Mouse (Mus musculus): ENCODE data around the gene Sgcd. TPM values are rescaled to one million over a fixed set of nuclear protein-coding genes. Genes with fewer than 3 reads are reported as not detected.

Gene Sgcd
- polyA plus RNA-seq, 1 experiment from 2014 or later: 2.2 TPM

GRCm38 (mm10) chr11:47015683-47016082, 973.1 kb downstream of the Sgcd start:
- no peaks in the 10 kb centered on the region for H3K4me1 ChIP-seq
- 35% methylated on average over 2 of the region's 2 CpGs for WGBS
- ATAC-seq (replicated peaks; ENCODE audit: low FRiP score): no peak
- no peak overlapping the region for H3K4me2 ChIP-seq
- no peaks in the 10 kb centered on the region for H3K36me3 ChIP-seq
- no peak overlapping the region for H3K9ac ChIP-seq
- no peaks in the 10 kb centered on the region for H3K9me3 ChIP-seq (replicated peaks)
- H3K27me3 ChIP-seq: no peaks in the 10 kb centered on the region
- no peak overlapping the region for H3K27ac ChIP-seq
- no peak overlapping the region for H3K4me3 ChIP-seq (replicated peaks)

DNA sequence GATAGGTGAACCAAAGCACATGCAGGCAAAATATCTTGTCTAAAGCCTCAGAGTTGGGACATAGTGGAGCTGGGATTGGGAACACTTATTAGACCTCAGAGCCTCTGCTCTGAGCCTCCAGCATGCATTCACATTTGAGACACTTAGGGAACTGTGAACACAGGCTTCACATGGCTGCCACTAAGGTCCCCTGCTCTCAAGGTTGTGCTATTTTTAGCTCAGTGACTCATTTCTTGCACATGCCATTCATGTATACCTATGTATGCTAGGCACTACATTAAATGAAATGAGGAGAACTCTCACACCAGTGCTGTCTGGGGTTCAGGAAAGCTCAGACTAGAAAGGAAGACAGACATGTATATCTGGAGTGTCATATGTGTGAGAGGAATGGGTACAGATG, 974.5 kb downstream of the Sgcd start:
- Histone ChIP-seq H3K9ac (no peak overlapping the region), H3K36me3 (no peaks in the 10 kb centered on the region), H3K4me3 (replicated peaks) (no peak overlapping the region), H3K4me1 (no peaks in the 10 kb centered on the region), H3K27me3 (no peaks in the 10 kb centered on the region), H3K4me2 (no peak overlapping the region), H3K9me3 (replicated peaks) (no peaks in the 10 kb centered on the region), H3K27ac (0 out of 2 replicates have a peak overlapping the region, but pooled peaks have one; percentile 9)
- ATAC-seq (replicated peaks; ENCODE audit: low FRiP score): no peak; the same call in 1 of the 2 replicates

GRCm38 (mm10) chr11:47010166-47010565, 978.6 kb downstream of the Sgcd start:
- Histone ChIP-seq H3K9ac (no peak overlapping the region), H3K27ac (no peak overlapping the region), H3K4me2 (no peak overlapping the region), H3K4me3 (replicated peaks) (no peak overlapping the region), H3K4me1 (no peaks in the 10 kb centered on the region), H3K9me3 (replicated peaks) (no peaks in the 10 kb centered on the region), H3K36me3 (no peaks in the 10 kb centered on the region), H3K27me3 (no peaks in the 10 kb centered on the region)
- ATAC-seq (replicated peaks; ENCODE audit: low FRiP score): no peak

GRCm38 (mm10) chr11:47005301-47005875, 983.4 kb downstream of the Sgcd start:
- ATAC-seq (replicated peaks; ENCODE audit: low FRiP score): no peak
- WGBS: 68% methylated on average over 1 of the region's 1 CpGs

DNA sequence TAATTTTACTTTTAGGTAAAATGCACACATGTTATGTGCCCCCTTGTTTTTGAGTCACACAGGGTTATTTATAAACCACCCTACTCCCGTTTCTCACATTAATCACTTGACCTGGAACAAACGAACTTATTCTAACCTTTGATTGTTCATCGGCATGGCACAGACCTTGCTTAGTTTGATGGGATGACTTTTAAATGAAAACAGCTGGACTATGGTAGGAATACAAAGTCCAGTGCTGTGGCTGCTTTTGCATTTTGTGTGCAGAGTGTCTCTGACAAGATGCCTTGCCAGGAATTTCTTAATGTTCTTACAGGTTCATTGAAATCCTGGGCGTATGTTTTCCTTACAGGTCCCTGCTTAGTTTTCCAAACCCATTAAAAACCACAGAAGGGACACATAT, 1049.5 kb downstream of the Sgcd start:
- Histone ChIP-seq H3K9me3 (replicated peaks) (no peaks in the 10 kb centered on the region), H3K4me3 (replicated peaks) (no peak overlapping the region), H3K4me2 (no peak overlapping the region), H3K36me3 (no peaks in the 10 kb centered on the region), H3K4me1 (0 out of 2 replicates have a peak, but pooled peaks cover 5% of the 10 kb centered on the region), H3K27me3 (no peaks in the 10 kb centered on the region), H3K27ac (no peak overlapping the region), H3K9ac (no peak overlapping the region)
- no peak for ATAC-seq (replicated peaks; ENCODE audit: low FRiP score)
- 18% methylated on average over 4 of the region's 4 CpGs for WGBS

More at GRCm38 (mm10) chr11:47005301-47005875, 983.4 kb downstream of the Sgcd start:
- H3K27ac ChIP-seq: no peak overlapping the region
- no peak overlapping the region for H3K4me3 ChIP-seq (replicated peaks)
- H3K4me1 ChIP-seq: no peaks in the 10 kb centered on the region
- H3K9me3 ChIP-seq (replicated peaks): no peaks in the 10 kb centered on the region
- no peak overlapping the region for H3K9ac ChIP-seq
- no peaks in the 10 kb centered on the region for H3K27me3 ChIP-seq
- H3K36me3 ChIP-seq: no peaks in the 10 kb centered on the region
- H3K4me2 ChIP-seq: no peak overlapping the region

GRCm38 (mm10) chr11:46924946-46925345, 1063.8 kb downstream of the Sgcd start:
- Histone ChIP-seq H3K27me3 (no peaks in the 10 kb centered on the region), H3K27ac (no peak overlapping the region), H3K4me1 (no peaks in the 10 kb centered on the region), H3K4me2 (no peak overlapping the region), H3K4me3 (replicated peaks) (no peak overlapping the region), H3K36me3 (no peaks in the 10 kb centered on the region), H3K9me3 (replicated peaks) (no peaks in the 10 kb centered on the region), H3K9ac (no peak overlapping the region)
- WGBS: 39% methylated on average over 1 of the region's 1 CpGs
- 0 out of 2 replicates have a peak, but pooled peaks have one; percentile 12 for ATAC-seq (replicated peaks; ENCODE audit: low FRiP score)

DNA sequence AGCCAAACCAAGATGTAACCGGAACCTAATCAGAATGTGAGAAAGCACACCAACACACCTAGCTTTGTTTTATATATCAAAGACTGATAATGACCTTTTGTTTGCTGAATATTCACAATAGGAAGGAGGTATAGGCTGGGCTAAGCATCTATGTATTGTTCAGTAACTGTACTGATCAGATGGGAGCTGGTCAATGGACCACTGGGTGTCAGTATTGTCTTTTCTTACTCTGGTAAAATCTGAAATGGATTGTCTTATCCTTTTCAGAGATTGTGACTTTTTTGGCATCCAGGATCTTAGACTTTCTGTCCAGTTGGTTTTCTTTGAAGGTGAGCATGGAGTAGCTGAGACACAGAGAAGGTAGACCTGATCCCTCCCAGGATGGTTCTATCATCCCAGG, 1068.5 kb downstream of the Sgcd start:
- Histone ChIP-seq H3K4me1 (no peaks in the 10 kb centered on the region), H3K27me3 (no peaks in the 10 kb centered on the region), H3K9ac (no peak overlapping the region), H3K9me3 (replicated peaks) (no peaks in the 10 kb centered on the region), H3K27ac (no peak overlapping the region), H3K36me3 (no peaks in the 10 kb centered on the region), H3K4me3 (replicated peaks) (no peak overlapping the region), H3K4me2 (no peak overlapping the region)
- WGBS: 92% methylated on average over 1 of the region's 1 CpGs
- ATAC-seq (replicated peaks; ENCODE audit: low FRiP score): no peak

- H3K4me3 ChIP-seq (replicated peaks): no peak overlapping the region
- H3K27me3 ChIP-seq: no peaks in the 10 kb centered on the region
- no peaks in the 10 kb centered on the region for H3K4me1 ChIP-seq
- H3K4me2 ChIP-seq: no peak overlapping the region
- H3K9ac ChIP-seq: no peak overlapping the region
- no peak for ATAC-seq (replicated peaks; ENCODE audit: low FRiP score)
- 54% methylated on average over 5 of the region's 5 CpGs for WGBS
- no peaks in the 10 kb centered on the region for H3K36me3 ChIP-seq
- no peaks in the 10 kb centered on the region for H3K9me3 ChIP-seq (replicated peaks)
- no peak overlapping the region for H3K27ac ChIP-seq
Observed at GRCm38 (mm10) chr11:46912656-46913237, 1076.0 kb downstream of the Sgcd start.

- H3K9me3 ChIP-seq (replicated peaks): no peaks in the 10 kb centered on the region
- H3K4me2 ChIP-seq: no peak overlapping the region
- no peak overlapping the region for H3K9ac ChIP-seq
- no peaks in the 10 kb centered on the region for H3K36me3 ChIP-seq
- H3K4me3 ChIP-seq (replicated peaks): no peak overlapping the region
- H3K27ac ChIP-seq: no peak overlapping the region
- H3K4me1 ChIP-seq: no peaks in the 10 kb centered on the region
- 90% methylated on average over 1 of the region's 1 CpGs for WGBS
- H3K27me3 ChIP-seq: no peaks in the 10 kb centered on the region
- no peak for ATAC-seq (replicated peaks; ENCODE audit: low FRiP score)
Observed at GRCm38 (mm10) chr11:46904281-46904680, 1084.5 kb downstream of the Sgcd start.

GRCm38 (mm10) chr11:46889093-46889492, 1099.7 kb downstream of the Sgcd start:
- ATAC-seq (replicated peaks; ENCODE audit: low FRiP score): peak; percentile 82
- no peaks in the 10 kb centered on the region for H3K9me3 ChIP-seq (replicated peaks)
- H3K4me2 ChIP-seq: no peak overlapping the region
- H3K36me3 ChIP-seq: no peaks in the 10 kb centered on the region
- no peaks in the 10 kb centered on the region for H3K27me3 ChIP-seq
- 34% methylated on average over 3 of the region's 3 CpGs for WGBS
- no peaks in the 10 kb centered on the region for H3K4me1 ChIP-seq
- H3K27ac ChIP-seq: no peak overlapping the region
- H3K4me3 ChIP-seq (replicated peaks): no peak overlapping the region
- no peak overlapping the region for H3K9ac ChIP-seq

DNA sequence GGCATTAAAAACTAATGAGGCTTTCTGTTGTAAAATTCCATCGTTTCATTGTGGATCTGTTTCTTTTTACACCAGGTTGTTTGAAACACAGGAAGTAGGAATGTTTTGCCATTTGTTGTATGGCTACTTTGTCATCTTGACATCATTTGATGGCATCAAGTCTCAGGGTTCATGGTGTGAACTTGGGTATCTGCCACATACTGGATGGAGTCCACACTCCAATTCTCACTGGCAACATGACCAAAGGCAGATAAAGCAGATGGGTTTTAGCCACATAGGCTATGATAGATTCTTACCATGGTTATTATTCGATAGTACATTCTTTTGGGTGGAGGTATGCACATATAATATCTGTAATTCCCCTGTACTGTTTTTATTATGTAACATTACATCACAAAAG, 1106.3 kb downstream of the Sgcd start:
- H3K9me3 ChIP-seq (replicated peaks): no peaks in the 10 kb centered on the region
- no peak overlapping the region for H3K27ac ChIP-seq
- no peaks in the 10 kb centered on the region for H3K27me3 ChIP-seq
- no peak overlapping the region for H3K4me3 ChIP-seq (replicated peaks)
- H3K9ac ChIP-seq: no peak overlapping the region
- no peak overlapping the region for H3K4me2 ChIP-seq
- no peaks in the 10 kb centered on the region for H3K4me1 ChIP-seq
- H3K36me3 ChIP-seq: no peaks in the 10 kb centered on the region
- 87% methylated on average over 2 of the region's 2 CpGs for WGBS
- ATAC-seq (replicated peaks; ENCODE audit: low FRiP score): no peak

- H3K4me3 ChIP-seq (replicated peaks): no peak overlapping the region
- no peaks in the 10 kb centered on the region for H3K27me3 ChIP-seq
- H3K27ac ChIP-seq: no peak overlapping the region
- H3K9me3 ChIP-seq (replicated peaks): no peaks in the 10 kb centered on the region
- H3K4me2 ChIP-seq: no peak overlapping the region
- ATAC-seq (replicated peaks; ENCODE audit: low FRiP score): no peak
- no peaks in the 10 kb centered on the region for H3K36me3 ChIP-seq
- H3K4me1 ChIP-seq: no peaks in the 10 kb centered on the region
- 78% methylated on average over 1 of the region's 1 CpGs for WGBS
- H3K9ac ChIP-seq: no peak overlapping the region
Observed at GRCm38 (mm10) chr11:46875774-46876173, 1113.0 kb downstream of the Sgcd start.

GRCm38 (mm10) chr11:46868594-46868993, 1120.2 kb downstream of the Sgcd start:
- Histone ChIP-seq H3K4me1 (no peaks in the 10 kb centered on the region), H3K27ac (no peak overlapping the region), H3K4me3 (replicated peaks) (no peak overlapping the region), H3K4me2 (no peak overlapping the region), H3K9me3 (replicated peaks) (no peaks in the 10 kb centered on the region), H3K27me3 (no peaks in the 10 kb centered on the region), H3K9ac (no peak overlapping the region), H3K36me3 (no peaks in the 10 kb centered on the region)
- WGBS: 80% methylated on average over 7 of the region's 7 CpGs
- ATAC-seq (replicated peaks; ENCODE audit: low FRiP score): no peak

Data from kidney, embryonic 15.5 days (tissue).